Mouse (Mus musculus) G1E-ER4 (cell line): ENCODE data around the gene Nacc2. TPM values are rescaled to one million over a fixed set of nuclear protein-coding genes. Genes with fewer than 3 reads are reported as not detected.

Source experiments
- GATA1 ChIP-seq: IDR thresholded peaks from one replicate; pipeline ENCODE4 v1.8.0; 2012; ENCODE audit warnings: low read length, inconsistent platforms
- polyA plus RNA-seq: library from polyadenylated mRNA; stranded (reverse); fragments of >175 nt; gene quantifications from 2 replicates; pipeline ENCODE4 v1.2.3, GENCODE M21; 2012

Gene Nacc2
- polyA plus RNA-seq, 1 experiment = 13.9 TPM

DNA sequence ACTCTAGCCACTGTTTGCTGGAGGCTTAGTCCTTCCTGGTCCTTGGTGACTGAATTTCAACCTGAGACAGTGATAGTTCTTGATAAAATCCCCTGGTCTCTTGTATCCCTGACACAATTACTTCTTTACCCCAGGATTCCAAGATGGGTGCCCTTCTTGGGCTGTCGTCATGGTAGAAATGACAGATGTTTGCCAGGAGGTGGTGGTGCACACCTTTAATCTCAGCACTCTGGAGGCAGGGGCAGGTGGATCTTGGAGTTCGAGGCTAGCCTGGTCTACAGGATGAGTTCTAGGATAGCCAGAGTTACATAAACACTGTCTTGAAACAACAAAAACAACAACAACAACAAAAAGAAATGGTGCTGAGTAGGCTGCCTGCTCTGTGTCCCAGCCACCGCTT is 20.0 kb upstream of the Nacc2 start:
- no peak for TF ChIP-seq GATA1

- no peak for TF ChIP-seq GATA1
These were observed 19.0 kb upstream of the Nacc2 start for GRCm38 (mm10) chr2:26141893-26142635.

DNA sequence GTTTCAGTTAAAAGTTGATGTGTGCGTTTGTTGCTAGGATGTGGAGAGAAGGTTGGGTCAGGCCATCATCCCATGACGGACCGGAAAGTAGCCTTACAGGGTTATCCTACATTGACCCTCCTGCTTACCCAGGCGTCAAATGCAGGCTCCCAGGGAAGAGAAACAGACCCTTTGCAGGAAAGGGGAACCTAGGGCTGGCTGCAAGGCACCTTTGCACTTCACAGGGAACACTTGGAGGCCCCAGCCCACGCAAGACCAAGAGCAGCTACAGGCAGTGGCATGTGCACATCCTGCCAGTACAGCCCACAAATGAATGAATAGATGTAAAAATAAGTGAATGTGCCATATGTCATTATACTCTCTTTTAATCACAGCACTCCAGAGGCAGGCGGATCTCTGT is 17.9 kb upstream of the Nacc2 start:
- no peak for TF ChIP-seq GATA1

GRCm38 (mm10) chr2:26140292-26140819 is 17.3 kb upstream of the Nacc2 start:
- TF ChIP-seq GATA1 = no peak

DNA sequence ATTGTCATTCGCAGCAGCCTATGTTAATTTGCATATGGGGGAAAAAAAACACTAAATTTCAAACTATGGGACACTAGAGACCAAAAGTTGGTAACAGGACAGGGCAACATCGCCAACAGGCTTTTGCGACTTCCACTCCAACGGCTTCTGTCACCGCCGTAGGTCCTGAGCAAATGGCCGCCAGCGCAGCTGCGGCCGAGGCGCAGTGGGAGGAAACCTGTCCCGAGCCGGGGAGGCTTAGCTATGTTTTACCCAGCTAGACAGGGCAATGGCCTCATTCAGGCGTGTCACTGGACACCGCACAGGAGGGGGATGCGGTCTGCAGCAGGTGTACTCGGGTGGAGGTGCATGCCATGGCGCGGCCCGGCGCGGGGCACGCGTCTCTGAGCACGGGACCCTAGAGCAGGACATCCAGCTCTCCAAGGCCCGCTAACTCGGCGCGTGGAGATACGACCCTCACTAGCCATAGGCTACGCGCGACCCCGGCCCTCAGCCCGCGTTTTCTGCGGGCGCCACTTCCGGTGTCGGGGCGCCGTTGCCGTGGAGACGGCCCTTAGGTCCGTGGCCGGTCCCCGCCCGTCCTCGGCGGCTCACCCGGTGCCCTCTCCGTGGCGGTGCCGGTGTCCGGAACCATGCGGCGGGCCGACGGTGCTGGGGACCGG is 16.7 kb upstream of the Nacc2 start:
- TF ChIP-seq GATA1 = no peak

DNA sequence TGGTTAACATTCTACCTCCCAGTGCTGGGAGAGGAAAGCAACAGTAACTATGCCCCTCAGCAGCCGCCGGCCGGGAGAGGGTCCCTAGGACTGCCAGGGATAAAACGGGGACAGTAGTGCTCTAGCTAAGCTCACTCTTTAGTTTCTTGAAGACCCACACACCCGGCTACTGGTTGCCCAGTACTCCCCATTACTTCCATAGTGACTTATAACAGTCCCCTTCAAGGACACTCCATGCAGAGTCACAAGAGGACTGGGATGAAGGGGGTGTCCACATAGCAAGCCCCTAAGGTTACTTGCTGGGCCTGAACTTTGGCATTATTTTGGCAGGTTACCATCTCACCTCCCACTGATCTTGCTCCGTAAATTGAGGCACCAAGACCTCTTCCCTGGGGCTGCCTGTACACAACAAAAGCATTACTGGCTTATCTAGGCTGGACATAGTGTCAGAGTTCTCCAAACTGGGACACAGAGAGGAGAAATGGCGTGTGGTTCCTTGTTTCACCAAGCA is 16.1 kb upstream of the Nacc2 start:
- TF ChIP-seq GATA1 = no peak

DNA sequence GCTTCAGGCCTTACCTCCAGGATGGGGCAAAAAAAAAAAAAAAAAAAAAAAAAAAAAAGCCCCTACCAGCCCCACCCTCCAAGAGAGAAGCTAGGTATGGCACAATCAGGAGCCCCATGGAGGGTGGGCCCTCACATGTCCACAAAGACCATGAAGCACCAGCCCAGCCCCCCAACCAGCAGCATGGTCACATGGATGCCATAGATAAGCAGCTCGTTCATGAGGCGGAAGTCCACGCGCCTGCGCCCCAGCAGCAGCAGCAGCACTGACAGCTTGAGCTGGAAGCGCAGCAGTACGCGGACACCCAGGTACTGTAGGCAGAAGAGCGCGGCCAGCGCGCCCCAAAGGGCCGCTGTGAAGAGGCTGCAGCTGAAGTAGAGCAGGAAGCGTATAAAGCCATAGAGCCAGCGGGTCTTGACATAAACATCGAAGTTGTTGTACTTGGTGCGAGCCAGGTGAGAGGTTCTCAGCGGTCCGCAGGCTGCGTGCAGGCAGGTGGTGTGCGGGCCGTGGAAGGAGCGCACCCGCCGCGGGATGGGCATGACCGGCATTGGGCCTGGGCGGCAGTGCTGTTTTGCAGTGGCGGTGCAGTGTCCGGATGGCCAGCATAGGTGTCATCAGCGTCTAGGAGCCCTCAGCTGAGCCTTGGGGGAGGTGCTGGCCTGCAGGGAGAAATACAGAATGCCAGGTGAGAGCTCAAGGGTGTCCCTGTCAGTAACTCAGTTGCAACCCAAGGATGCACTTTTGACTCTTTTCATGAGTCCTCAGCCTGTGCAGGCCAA is 15.4 kb upstream of the Nacc2 start:
- peak; percentile 28 for TF ChIP-seq GATA1

DNA sequence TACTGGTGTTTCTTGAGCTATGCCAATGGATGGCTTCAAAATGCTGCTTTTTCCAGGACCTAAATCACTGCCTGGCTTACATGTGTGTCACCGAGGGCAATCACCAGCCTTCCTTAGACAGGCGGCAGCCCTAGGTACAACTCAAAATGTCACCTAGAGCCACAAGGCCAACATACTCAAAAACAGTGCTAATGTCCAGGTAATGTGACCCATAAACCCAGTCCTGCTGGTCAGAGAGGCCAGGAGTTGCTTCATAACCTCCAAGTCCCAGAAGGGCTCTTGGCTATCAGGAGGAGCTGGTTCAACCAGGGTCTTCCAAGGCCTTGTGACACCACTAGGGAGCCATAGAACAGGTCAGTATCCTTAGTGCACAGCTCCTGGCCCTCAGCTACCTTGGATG is 11.6 kb upstream of the Nacc2 start:
- no peak for TF ChIP-seq GATA1

- TF ChIP-seq GATA1 = no peak
These were observed 9.9 kb upstream of the Nacc2 start for GRCm38 (mm10) chr2:26132628-26133551.

DNA sequence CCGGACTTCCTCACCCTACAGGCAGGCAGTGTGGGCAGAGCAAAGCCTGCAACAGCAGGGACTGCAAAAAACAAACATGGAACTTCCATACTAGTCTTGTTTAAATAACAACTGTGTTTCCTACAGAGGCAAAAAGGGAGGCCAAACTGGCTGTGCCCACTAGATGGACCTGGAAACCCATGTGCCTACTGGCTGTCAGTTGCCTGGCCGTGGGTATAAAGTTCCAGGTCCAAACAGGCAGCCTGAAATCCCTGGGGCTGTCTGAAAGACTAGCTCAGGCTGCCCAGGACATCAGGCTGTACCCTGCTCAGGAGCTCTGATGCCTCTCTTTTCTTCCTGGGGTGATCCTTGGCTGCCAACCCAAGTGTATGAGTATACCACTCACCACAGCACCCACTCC is 8.3 kb upstream of the Nacc2 start:
- TF ChIP-seq GATA1 = no peak

DNA sequence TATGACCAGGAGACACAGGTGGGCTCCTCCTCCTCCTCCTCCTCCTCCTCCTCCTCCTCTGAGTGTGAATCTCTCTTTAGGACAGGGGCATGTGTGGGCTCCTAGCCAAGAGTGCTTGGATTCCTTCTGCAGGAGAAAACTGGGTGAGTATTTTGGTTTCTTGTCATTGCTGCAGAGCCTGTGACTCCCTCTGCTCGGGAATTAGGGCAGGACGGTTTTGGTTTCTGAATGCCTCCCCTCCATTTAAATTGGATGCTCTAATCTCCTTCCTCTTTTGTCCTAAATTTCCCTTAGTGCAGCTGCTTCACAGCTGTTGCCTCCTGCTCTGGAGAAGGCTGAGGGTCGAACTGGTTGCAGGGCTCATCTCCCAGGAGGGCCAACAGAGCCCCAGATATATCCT is 6.9 kb upstream of the Nacc2 start:
- no peak for TF ChIP-seq GATA1

DNA sequence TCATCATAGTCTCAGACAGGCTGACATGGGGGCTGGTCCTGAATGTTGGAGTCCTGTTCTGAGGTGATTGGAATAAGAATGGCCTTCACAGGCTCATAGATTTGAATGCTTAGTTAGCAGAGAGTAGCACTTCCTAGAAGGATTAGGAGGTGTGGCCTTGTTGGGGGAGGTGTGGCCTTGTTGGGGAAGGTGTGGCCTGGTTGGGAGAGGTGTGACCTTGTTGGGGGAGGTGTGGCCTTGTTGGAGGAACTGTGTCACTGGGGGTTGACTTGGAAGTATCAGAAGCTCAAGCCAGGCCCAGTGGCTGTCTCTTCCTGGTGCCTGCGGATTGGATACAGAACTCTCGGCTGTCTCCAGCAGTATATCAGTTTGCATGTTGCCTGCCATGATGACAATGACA is 6.3 kb upstream of the Nacc2 start:
- TF ChIP-seq GATA1 = no peak

GRCm38 (mm10) chr2:26122171-26123078 is 595 bp downstream of the Nacc2 start:
- TF ChIP-seq GATA1 = no peak

GRCm38 (mm10) chr2:26121541-26122083 is 1.4 kb downstream of the Nacc2 start:
- no peak for TF ChIP-seq GATA1
